Mouse (Mus musculus) megakaryocyte, embryonic 14.5 days (primary cell): ENCODE measurements around the gene Tfe3.

ENCODE experiments used
- FLI1 ChIP-seq: IDR thresholded peaks from 2 replicates; pipeline ENCODE4 v1.6.1; 2012; ENCODE audit warnings: low read length, inconsistent platforms, mixed read lengths
- GATA1 ChIP-seq: IDR thresholded peaks from 3 replicates; pipeline ENCODE4 v1.6.1; 2012; ENCODE audit warnings: mixed read lengths, low read length, inconsistent platforms, borderline replicate concordance

- TF ChIP-seq GATA1 (no peak), FLI1 (no peak)
Observed at GRCm38 (mm10) chrX:7727176-7727575, 35.2 kb upstream of the Tfe3 start.
